In genomic region chr10:93160807-93161510, GRCm38 (mm10) we compare ENCODE assay signal across 8 mouse cellular contexts. TPM values are rescaled to one million over a fixed set of nuclear protein-coding genes. Genes with fewer than 3 reads are reported as not detected.
DNase-seq lines count a peak whose midpoint lies in the region; ATAC-seq lines count a peak whose summit lies in the region.

Cdk17 (plus strand) TSS chr10:93160875.

- DNase-seq in ZHBTc4 (ENCODE audit: low read depth, low spot score), result peak; percentile 70
- DNase-seq in gastrocnemius, postnatal 10 days, result peak; percentile 72
- DNase-seq in induced T-regulatory cell, adult 2 months (ENCODE audit: low read depth), result peak; percentile 86
- DNase-seq in left cerebral cortex, postnatal 14 days (ENCODE audit: low spot score in 2 of 2), result peak; percentile 63 to 68
- DNase-seq in right cerebral cortex, postnatal 25 days, result peak; percentile 74
- DNase-seq in urinary bladder, postnatal 4 days (ENCODE audit: low spot score in 2 of 2), result peak; percentile 69

- intact Hi-C loops in left cerebral cortex, postnatal 14 days (cut with DNase I), result loop anchor here (5.0 to 10.0 kb wide), 5 partner anchors 51 to 264 kb away; partner anchors contain the start of gene Cfap54

- ATAC-seq in common myeloid progenitor, adult 5-6 weeks (replicated peaks; ENCODE audit: low read depth, poor library complexity, severe bottlenecking), result no peak
- ATAC-seq in megakaryocyte progenitor cell, adult 5-6 weeks (replicated peaks; ENCODE audit: poor library complexity), result peak; percentile 30

RNA-seq across cellular contexts. Expression of gene Cdk17, which starts in this region (rescaled TPM):
- total RNA-seq in common myeloid progenitor, adult 5-6 weeks (2017), result 69.2 and 87.6 TPM in 2 replicates
- total RNA-seq in gastrocnemius, postnatal 10 days (2021), result 10 to 100 TPM; 18.6 to 22.6 TPM
- total RNA-seq in left cerebral cortex, postnatal 14 days (2021), result 100 to 1,000 TPM; 189 to 193 TPM
- 36.8 and 43.6 TPM in 2 replicates for total RNA-seq in megakaryocyte progenitor cell, adult 5-6 weeks (2015)
- total RNA-seq in megakaryocyte progenitor cell, adult 5-6 weeks (2017), result 37.6 and 44.9 TPM in 2 replicates
